Mouse (Mus musculus): ENCODE data around the gene Sbno1. TPM values are rescaled to one million over a fixed set of nuclear protein-coding genes. Genes with fewer than 3 reads are reported as not detected.
"Not testable (repeated sequence)": the region's sequence is repeated elsewhere in the genome, so short reads cannot be mapped to it uniquely, and the experiment has no call there.

Sbno1 gene
- total RNA-seq (2021): 10 to 100 TPM; 63.9 to 68.9 TPM

DNA sequence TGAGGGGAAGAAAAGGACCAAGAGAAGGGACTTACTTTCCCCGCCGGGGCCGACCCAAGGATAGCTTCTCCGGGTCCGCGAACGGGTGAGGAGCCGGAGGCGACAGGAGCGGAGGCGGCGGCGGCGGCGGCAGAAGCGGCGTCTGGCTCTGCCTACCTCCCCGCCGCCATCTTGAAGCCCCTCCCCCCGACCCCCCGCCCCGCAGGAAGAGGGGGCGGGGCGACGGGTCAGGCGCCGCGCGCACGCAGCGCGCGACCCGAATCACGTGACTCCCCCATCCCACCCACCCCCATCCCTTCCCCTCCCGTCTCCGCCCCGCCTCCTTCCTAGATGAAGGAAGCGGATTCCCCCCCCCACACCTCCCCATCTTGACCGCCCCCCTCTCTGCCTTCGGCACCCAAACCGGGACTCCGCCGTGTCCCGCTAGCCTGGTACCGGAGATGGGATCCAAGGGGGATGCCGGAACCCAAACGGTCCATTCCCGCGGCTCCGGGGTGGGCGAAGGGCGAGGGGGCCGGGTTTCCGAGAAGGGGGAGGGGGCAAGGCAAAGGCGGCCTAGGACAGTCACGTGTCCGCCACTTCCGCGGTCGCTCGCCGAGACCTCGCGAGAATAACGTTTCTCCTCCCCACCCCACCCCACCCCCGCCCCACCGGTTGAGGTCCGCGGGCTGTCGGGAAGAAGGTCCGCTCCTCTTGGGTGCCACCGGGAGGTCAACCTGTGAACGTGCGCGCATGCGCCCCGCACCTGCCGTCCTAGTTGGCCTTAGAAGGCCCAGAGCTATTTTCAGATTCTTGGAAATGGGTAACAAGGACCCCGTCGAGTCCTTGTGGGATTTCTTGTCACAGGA lies at the start of gene Sbno1:
Gene Sbno1, minus strand, starts transcription at position 590 of the 848 bp plus-strand sequence.
- intact Hi-C loops (cut with DNase I): loop anchor here (10.0 kb wide), 1 partner anchor 439 kb away; the partner anchor contains the start of genes Ccdc92 and Zfp664
- peak; percentile 88 for DNase-seq (ENCODE audit: low spot score)

GRCm38 (mm10) chr5:124470591-124471171 lies 44.9 kb upstream of the Sbno1 start:
- intact Hi-C loops (cut with DNase I): no loop called here
- no peak for DNase-seq (ENCODE audit: low spot score)

DNA sequence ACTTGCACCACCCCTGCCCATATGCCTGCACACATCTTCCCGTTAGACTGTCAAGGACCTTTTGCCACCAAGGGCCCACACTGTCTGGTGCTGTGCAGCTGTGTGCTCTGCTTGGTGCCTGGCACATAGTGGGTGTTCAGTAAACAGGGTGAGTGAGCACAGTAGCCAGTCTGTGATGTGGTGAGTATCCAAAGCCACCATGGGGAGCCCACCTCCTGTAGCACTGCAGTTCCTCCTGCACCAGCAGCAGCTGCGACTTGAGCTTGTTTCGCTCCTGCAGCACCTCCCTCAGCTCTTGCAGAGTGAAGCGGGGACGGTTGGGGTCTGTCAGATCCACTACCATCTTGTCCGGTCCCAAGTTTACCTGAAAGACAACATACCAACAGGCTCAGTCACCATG lies 43.7 kb upstream of the Sbno1 start:
- intact Hi-C loops (cut with DNase I): no loop called here
- DNase-seq (ENCODE audit: low spot score): no peak

DNA sequence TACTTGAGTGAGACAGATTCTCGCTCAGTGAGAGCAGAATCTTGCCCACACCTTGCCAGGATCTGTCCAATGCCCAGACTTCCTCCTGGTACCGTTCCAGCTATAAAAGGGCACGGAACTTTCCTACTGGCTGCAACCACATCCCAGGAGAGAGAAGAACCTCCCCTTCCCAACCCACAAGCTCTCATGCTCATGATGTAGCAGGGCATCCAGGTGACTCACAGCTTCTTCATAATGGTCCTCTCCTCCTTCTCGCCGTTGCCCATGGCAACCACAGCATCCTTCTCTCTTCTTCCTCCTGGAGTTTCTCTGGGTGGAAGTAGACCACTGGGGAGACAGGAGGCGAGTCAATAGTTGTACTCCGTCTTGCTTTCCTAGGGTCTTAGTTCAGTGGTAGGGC lies 42.6 kb upstream of the Sbno1 start:
- DNase-seq (ENCODE audit: low spot score): no peak
- intact Hi-C loops (cut with DNase I): no loop called here

GRCm38 (mm10) chr5:124467766-124468165 lies 42.0 kb upstream of the Sbno1 start:
- no peak for DNase-seq (ENCODE audit: low spot score)
- intact Hi-C loops (cut with DNase I): no loop called here

- intact Hi-C loops (cut with DNase I): no loop called here
- DNase-seq (ENCODE audit: low spot score): no peak
Measured at GRCm38 (mm10) chr5:124464905-124465304, 39.1 kb upstream of the Sbno1 start.

DNA sequence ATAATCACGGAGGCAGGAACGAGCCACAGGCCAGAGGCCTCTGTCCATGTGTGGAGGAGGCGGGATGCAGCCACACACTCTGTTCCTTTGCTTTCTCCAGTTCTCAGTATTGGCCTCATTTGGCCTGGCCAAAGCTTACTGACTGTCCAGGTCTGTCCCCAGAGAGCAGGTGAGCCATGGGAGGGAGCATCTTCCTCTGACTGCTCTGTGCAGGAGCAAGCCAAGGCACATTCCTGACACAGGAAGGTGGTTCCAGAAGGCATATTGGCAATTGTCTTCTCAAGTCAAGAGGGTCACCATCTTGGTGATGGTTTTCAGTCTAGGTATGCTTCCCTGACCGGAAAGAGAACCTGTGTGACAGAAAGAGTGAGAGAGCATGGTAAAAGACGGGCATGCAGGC lies 37.7 kb upstream of the Sbno1 start:
- no peak for DNase-seq (ENCODE audit: low spot score)
- intact Hi-C loops (cut with DNase I): no loop called here

- intact Hi-C loops (cut with DNase I): no loop called here
- DNase-seq (ENCODE audit: low spot score): no peak
Measured at GRCm38 (mm10) chr5:124462297-124463025, 36.7 kb upstream of the Sbno1 start.

- intact Hi-C loops (cut with DNase I); DNase-seq (ENCODE audit: low spot score): not testable (repeated sequence)
Measured at GRCm38 (mm10) chr5:124460922-124461321, 35.1 kb upstream of the Sbno1 start.

GRCm38 (mm10) chr5:124456762-124457161 lies 31.0 kb upstream of the Sbno1 start:
- intact Hi-C loops (cut with DNase I): no loop called here
- no peak for DNase-seq (ENCODE audit: low spot score)

DNA sequence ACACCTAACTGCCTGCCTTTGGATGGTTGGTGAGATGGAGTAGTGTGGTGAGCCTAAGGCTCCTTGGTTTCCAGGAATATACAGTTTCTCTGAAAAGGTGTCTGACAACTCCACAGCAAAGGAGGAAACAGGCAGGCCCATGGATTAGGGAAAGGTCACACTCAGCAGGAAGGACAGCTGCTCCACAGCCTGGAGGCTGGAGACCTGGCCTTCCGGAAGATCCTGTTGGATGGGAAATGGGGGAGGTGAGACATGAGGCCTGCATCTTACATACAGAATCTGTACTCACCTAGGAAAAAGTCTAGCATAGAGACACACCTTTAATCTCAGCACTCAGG lies 28.2 kb upstream of the Sbno1 start:
- intact Hi-C loops (cut with DNase I): no loop called here
- DNase-seq (ENCODE audit: low spot score): no peak

GRCm38 (mm10) chr5:124453339-124454081 lies 27.7 kb upstream of the Sbno1 start:
- intact Hi-C loops (cut with DNase I): no loop called here
- no peak for DNase-seq (ENCODE audit: low spot score)

DNA sequence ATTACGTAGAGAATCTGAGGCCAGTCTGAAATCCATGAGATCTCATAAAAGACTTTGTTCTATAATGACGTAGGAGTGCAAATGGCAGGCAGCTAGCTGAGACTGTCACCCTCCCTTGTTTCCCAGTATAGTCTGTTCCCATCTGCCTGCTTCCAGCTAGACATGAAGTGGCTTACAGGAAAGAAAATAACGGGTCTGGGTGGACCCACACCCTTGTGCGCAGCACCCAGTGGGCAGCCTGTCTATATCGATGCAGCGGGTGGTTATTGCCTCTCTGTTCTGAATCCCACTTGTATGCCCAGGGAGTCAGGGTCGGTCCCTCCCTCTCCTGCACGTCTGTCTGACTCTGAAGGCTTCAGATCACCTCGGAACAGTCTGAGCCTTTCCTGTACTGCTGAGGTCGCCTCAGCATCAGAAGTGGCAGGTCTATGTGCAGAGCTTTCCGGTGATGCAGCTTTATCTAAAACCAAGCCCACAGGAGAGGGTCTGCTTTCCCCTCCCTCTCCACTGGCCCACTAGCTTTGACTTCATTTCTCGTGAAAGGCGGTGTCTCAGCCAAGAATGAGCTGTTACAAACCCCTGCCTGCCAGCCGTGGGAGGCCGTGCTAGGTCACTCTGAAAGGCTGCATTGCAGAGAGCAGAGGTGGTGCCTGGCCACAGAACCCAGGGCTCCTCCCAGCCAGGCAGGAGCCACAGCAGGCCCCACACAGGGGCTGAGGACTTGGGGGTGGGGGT lies 26.9 kb upstream of the Sbno1 start:
- DNase-seq (ENCODE audit: low spot score): no peak
- intact Hi-C loops (cut with DNase I): no loop called here

- DNase-seq (ENCODE audit: low spot score): no peak
- intact Hi-C loops (cut with DNase I): no loop called here
Measured at GRCm38 (mm10) chr5:124450641-124451340, 25.0 kb upstream of the Sbno1 start.

DNA sequence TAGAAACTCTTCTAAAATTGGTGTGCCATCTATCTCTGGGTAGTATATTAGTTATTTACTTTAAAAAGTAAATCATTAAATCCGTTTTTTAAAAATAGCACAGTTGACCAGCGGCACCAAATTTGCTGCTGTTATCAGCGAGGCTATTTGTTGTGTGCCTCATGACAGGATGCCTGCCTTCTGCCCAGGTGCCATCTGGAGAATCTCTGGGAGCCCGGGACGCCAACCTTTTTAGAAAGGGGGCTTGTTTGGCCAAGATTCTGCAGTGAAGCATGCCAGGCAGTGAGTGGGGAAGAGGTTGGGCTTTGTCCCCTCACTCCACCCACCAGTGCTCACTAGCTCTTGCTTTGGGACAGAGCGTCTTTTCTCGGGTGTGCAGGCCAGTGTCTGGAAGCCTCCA lies 24.2 kb upstream of the Sbno1 start:
- no peak for DNase-seq (ENCODE audit: low spot score)
- intact Hi-C loops (cut with DNase I): no loop called here

GRCm38 (mm10) chr5:124449494-124449893 lies 23.7 kb upstream of the Sbno1 start:
- intact Hi-C loops (cut with DNase I): loop anchor here (5.0 kb wide), 1 partner anchor 33 kb away; the partner anchor contains the start of gene Snrnp35
- DNase-seq (ENCODE audit: low spot score): no peak

DNA sequence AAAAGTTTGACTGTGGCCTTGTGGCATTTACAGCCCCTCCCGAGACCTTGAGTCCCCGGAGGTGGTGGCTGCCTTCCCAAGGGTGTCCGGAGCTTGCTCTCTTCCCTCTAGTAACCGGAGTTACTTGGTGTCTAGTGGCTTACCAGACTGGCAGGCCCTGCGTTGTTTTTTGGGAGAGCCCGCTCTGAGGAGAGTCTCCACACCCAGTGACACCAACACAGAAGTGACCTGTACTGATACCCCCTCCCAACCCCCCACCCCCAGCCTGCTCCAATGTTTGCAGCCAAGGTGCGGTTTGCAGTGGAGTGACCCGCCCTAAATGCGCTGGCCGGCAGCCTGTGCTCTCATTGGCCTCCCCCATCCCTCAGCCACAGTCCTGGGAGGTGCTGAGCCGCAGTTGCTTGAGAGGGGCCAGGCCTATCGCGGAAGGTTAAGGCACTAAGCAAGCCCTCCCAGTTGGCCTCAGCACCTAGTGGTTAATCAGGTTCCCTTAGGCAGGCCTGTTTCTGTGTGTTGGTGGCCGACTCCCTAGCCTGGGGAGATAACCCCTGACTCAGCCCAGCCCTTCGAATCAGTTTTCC lies 20.6 kb upstream of the Sbno1 start:
- DNase-seq (ENCODE audit: low spot score): peak; percentile 60
- intact Hi-C loops (cut with DNase I): loop anchor here (5.0 kb wide), 1 partner anchor 36 kb away; the partner anchor contains the start of gene Snrnp35

DNA sequence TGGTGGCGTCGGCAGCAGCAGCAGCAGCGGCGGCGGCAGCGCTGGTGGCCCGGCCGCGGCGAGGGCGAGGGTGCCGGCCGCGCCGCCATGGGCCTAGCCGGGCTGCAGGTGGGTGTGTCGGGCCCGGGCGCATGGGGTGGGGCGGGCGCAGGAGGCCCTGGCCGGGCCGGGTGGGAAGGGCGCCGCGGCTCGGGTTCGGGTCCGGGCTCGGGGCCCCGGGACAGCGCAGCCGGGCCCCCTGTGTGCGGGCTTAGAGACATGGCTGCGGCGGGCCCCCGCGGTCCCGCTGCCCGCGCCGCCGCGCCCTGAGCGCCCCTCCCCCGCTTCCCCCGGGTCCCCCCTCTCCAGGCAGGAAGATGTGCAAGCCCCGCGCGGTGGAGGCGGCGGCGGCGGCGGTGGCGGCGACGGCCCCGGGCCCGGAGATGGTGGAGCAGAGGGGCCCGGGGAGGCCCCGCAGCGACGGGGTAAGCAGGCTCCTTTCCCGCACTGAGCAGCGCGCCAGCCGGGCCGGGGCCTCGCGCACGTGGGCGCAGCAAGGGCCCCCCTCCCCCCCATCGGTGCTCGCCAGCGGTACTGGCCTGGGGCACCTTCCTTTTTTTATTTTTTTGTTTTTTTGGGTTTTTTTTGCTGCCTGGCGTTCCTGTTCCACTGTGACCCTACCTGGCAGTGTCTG lies 20.0 kb upstream of the Sbno1 start:
- intact Hi-C loops (cut with DNase I): loop anchor here (5.0 kb wide), 1 partner anchor 37 kb away; the partner anchor contains the start of gene Snrnp35
- DNase-seq (ENCODE audit: low spot score): no peak

Data from heart, postnatal 25 days (tissue).